Mouse (Mus musculus) myocyte (in vitro differentiated cells): ENCODE data around the gene Emd.

Experiments
- CEBPB ChIP-seq: IDR thresholded peaks from 2 replicates; pipeline ENCODE4 v1.6.1; 2011; ENCODE audit warnings: mild to moderate bottlenecking, moderate library complexity; ENCODE audit not compliant: poor library complexity, insufficient read depth, severe bottlenecking
- E2F4 ChIP-seq: IDR thresholded peaks from one replicate; pipeline ENCODE4 v1.6.1; 2011; ENCODE audit warnings: mild to moderate bottlenecking, control low read depth, moderate library complexity; ENCODE audit not compliant: insufficient read depth
- MYOD1 ChIP-seq, 3 experiments: IDR thresholded peaks; one replicate each; pipeline ENCODE4 v1.6.1; 2011; ENCODE audit warnings: control low read depth in 2 of 3, low read depth in 2 of 3, mild to moderate bottlenecking in 2 of 3, moderate library complexity in 1 of 3; ENCODE audit not compliant: insufficient read length in 2 of 3, control insufficient read depth in 1 of 3
- MYOG ChIP-seq, 3 experiments: IDR thresholded peaks; one replicate each; pipeline ENCODE4 v1.6.1; 2011; ENCODE audit warnings: control low read depth in 2 of 3, low read depth in 2 of 3, mild to moderate bottlenecking in 2 of 3; ENCODE audit not compliant: insufficient read length in 2 of 3, control insufficient read depth in 1 of 3, insufficient read depth in 1 of 3
- POLR2A ChIP-seq: IDR thresholded peaks from one replicate; pipeline ENCODE4 v1.6.1; 2011; ENCODE audit warnings: low read depth, mild to moderate bottlenecking, control low read depth, moderate library complexity; ENCODE audit not compliant: insufficient read length
- POLR2AphosphoS2 ChIP-seq: IDR thresholded peaks from one replicate; pipeline ENCODE4 v1.6.1; 2011; ENCODE audit warnings: low read depth, control low read depth; ENCODE audit not compliant: insufficient read length
- REST ChIP-seq: IDR thresholded peaks from one replicate; pipeline ENCODE4 v1.6.1; 2011; ENCODE audit warnings: mild to moderate bottlenecking, control low read depth, moderate library complexity; ENCODE audit not compliant: insufficient read depth, insufficient read length
- SRF ChIP-seq: IDR thresholded peaks from one replicate; pipeline ENCODE4 v1.6.1; 2011; ENCODE audit warnings: low read depth; ENCODE audit not compliant: control insufficient read depth, insufficient read length
- USF1 ChIP-seq: IDR thresholded peaks from one replicate; pipeline ENCODE4 v1.6.1; 2011; ENCODE audit warnings: low read depth, mild to moderate bottlenecking, control low read depth, moderate library complexity

- no peak for TF ChIP-seq MYOG (IDR thresholded peaks at IDR 0.05; ENCODE audit: control insufficient read depth in 1 of 3, insufficient read depth in 1 of 3, insufficient read length in 2 of 3, low read depth in 2 of 3)
- peak; percentile 36 for TF ChIP-seq REST
- TF ChIP-seq POLR2AphosphoS2: peak; percentile 97
- TF ChIP-seq E2F4: no peak
- peak; percentile 95 for TF ChIP-seq POLR2A
- TF ChIP-seq CEBPB: no peak
- TF ChIP-seq USF1: no peak
- no peak for TF ChIP-seq MYOD1 (IDR thresholded peaks at IDR 0.05; ENCODE audit: control insufficient read depth in 1 of 3, insufficient read length in 2 of 3, low read depth in 2 of 3)
- TF ChIP-seq SRF: peak; percentile 22
These were observed 8.2 kb upstream of the Emd start for GRCm38 (mm10) chrX:74246213-74246681.
